8 mouse cellular contexts compared by ENCODE assay signal in the genomic region with DNA sequence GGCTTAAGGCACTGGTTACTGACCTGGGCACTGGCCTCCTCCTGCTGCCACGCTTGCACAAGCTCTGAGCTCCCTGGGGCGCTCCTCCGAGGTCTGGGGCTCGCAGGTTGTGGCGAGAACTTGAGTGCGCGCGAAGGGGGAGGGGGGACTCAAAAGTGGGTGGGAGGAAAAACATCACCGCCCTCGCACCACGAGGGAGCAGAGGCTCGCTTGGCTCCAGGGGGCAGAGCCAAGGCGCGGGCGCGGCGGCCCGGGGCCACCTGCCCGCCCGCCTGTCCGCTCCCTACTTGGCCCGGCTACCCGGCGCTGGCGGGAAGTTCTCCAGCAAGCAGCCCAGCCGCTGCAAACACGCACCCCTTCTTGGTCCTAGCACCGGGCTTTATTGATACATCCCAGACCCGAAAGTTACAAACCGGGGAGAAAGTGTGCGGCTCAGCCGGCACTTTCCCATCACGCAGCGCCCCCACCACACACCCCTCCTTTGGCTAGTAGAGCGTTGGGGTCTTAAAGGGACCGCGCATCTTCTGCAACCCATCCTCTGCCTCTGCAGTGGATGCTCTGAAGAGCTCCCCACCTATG. TPM values are rescaled to one million over a fixed set of nuclear protein-coding genes. Genes with fewer than 3 reads are reported as not detected.
DNase-seq lines count a peak whose midpoint lies in the region; ATAC-seq lines count a peak whose summit lies in the region.

A gene (minus strand): TSS at position 472 of the 579 bp plus-strand sequence.

- H3K36me3 ChIP-seq in forebrain, embryonic 10.5 days (replicated peaks) = no peaks in the 10 kb centered on the region
- H3K36me3 ChIP-seq in hindbrain, embryonic 11.5 days (ENCODE audit: control insufficient read depth, insufficient read depth, low read length) = no peaks in the 10 kb centered on the region
- no peaks in the 10 kb centered on the region for H3K36me3 ChIP-seq in limb, embryonic 10.5 days
- no peaks in the 10 kb centered on the region for H3K36me3 ChIP-seq in midbrain, embryonic 12.5 days

- no peaks in the 10 kb centered on the region for H3K9me3 ChIP-seq in forebrain, embryonic 10.5 days
- H3K9me3 ChIP-seq in hindbrain, embryonic 11.5 days (ENCODE audit: control insufficient read depth, low read length) = no peaks in the 10 kb centered on the region
- no peaks in the 10 kb centered on the region for H3K9me3 ChIP-seq in limb, embryonic 10.5 days (replicated peaks)
- H3K9me3 ChIP-seq in midbrain, embryonic 12.5 days = no peaks in the 10 kb centered on the region

- peak within 1 kb of the TSS; percentile 58 for H3K4me2 ChIP-seq in hindbrain, embryonic 11.5 days (replicated peaks; ENCODE audit: low read depth, low read length)
- H3K4me2 ChIP-seq in midbrain, embryonic 12.5 days (replicated peaks) = peak within 1 kb of the TSS; percentile 57

- no peak for DNase-seq in urinary bladder, adult 2 months (ENCODE audit: low spot score)
- no peak for DNase-seq in urinary bladder, adult 18-20 months (ENCODE audit: low spot score in 2 of 2)
- peak; percentile 17 for DNase-seq in forebrain, embryonic 10.5 days (ENCODE audit: extremely low spot score, low spot score)
- peak; percentile 38 for DNase-seq in hindbrain, embryonic 11.5 days (ENCODE audit: low spot score)
- DNase-seq in limb, embryonic 10.5 days (ENCODE audit: low spot score) = peak; percentile 53
- no peak for DNase-seq in T-cell, adult 2 months (ENCODE audit: low spot score)
- no peak for DNase-seq in cerebellum, adult 11 months

- 11% methylated on average over 37 of the region's 37 CpGs for WGBS in forebrain, embryonic 10.5 days
- WGBS in hindbrain, embryonic 11.5 days = 9% methylated on average over 20 of the region's 37 CpGs
- WGBS in limb, embryonic 10.5 days = 8% methylated on average over 32 of the region's 37 CpGs
- WGBS in midbrain, embryonic 12.5 days = 31% methylated on average over 23 of the region's 37 CpGs

- H3K4me3 ChIP-seq in forebrain, embryonic 10.5 days = peak within 1 kb of the TSS; percentile 59
- peak within 1 kb of the TSS; percentile 43 for H3K4me3 ChIP-seq in hindbrain, embryonic 11.5 days (ENCODE audit: low read depth, low read length)
- peak within 1 kb of the TSS; percentile 55 for H3K4me3 ChIP-seq in limb, embryonic 10.5 days
- H3K4me3 ChIP-seq in midbrain, embryonic 12.5 days = peak within 1 kb of the TSS; percentile 48

- H3K27me3 ChIP-seq in forebrain, embryonic 10.5 days (ENCODE audit: poor library complexity, severe bottlenecking) = peaks cover 91% of the 10 kb centered on the region
- peaks cover 3% of the 10 kb centered on the region; the same call in 1 of the 2 replicates for H3K27me3 ChIP-seq in hindbrain, embryonic 11.5 days (ENCODE audit: control insufficient read depth, insufficient read depth, low read length)
- peaks cover 90% of the 10 kb centered on the region for H3K27me3 ChIP-seq in limb, embryonic 10.5 days (ENCODE audit: low read depth, poor library complexity, severe bottlenecking)
- H3K27me3 ChIP-seq in midbrain, embryonic 12.5 days = peaks cover 43% of the 10 kb centered on the region

- ATAC-seq in hindbrain, embryonic 11.5 days (ENCODE audit: low FRiP score) = peak; percentile 76
- ATAC-seq in midbrain, embryonic 12.5 days (ENCODE audit: low FRiP score, low read depth) = peak; percentile 79

- peak within 1 kb of the TSS; percentile 75 for H3K27ac ChIP-seq in forebrain, embryonic 10.5 days
- H3K27ac ChIP-seq in hindbrain, embryonic 11.5 days (ENCODE audit: low read depth, low read length) = no peak within 1 kb of the TSS
- peak within 1 kb of the TSS; percentile 75 for H3K27ac ChIP-seq in limb, embryonic 10.5 days
- no peak within 1 kb of the TSS for H3K27ac ChIP-seq in midbrain, embryonic 12.5 days (replicated peaks)

- H3K4me1 ChIP-seq in forebrain, embryonic 10.5 days = peaks cover 4% of the 10 kb centered on the region; the same call in 1 of the 2 replicates
- no peaks in the 10 kb centered on the region for H3K4me1 ChIP-seq in hindbrain, embryonic 11.5 days (replicated peaks; ENCODE audit: control insufficient read depth, insufficient read depth, low read length)
- no peaks in the 10 kb centered on the region for H3K4me1 ChIP-seq in limb, embryonic 10.5 days
- no peaks in the 10 kb centered on the region for H3K4me1 ChIP-seq in midbrain, embryonic 12.5 days

- peak within 1 kb of the TSS; percentile 34 for H3K9ac ChIP-seq in hindbrain, embryonic 11.5 days (ENCODE audit: low read depth, low read length)
- peak within 1 kb of the TSS; percentile 41; the same call in 1 of the 2 replicates for H3K9ac ChIP-seq in midbrain, embryonic 12.5 days (replicated peaks)

RNA-seq across cellular contexts. Expression of the gene that starts here (rescaled TPM):
- polyA plus RNA-seq in urinary bladder, adult 2 months (2012; rRNA removed) = 26.3 and 38.6 TPM in 2 replicates
- 5.5 and 5.6 TPM in 2 replicates for polyA plus RNA-seq in forebrain, embryonic 10.5 days (2016; fragmentation: Nextera tagmentation; extraction: Ambion mirVana)
- polyA plus RNA-seq in hindbrain, embryonic 11.5 days (2014; fragmentation: Nextera tagmentation; extraction: Ambion mirVana) = 9.2 and 10.7 TPM in 2 replicates
- polyA plus RNA-seq in limb, embryonic 10.5 days (2016; fragmentation: Nextera tagmentation; extraction: Ambion mirVana) = 9.5 and 14.3 TPM in 2 replicates
- polyA plus RNA-seq in midbrain, embryonic 12.5 days (2016; fragmentation: Nextera tagmentation; extraction: Ambion mirVana) = 6.1 and 6.9 TPM in 2 replicates

Comparison
In these comparisons a context has a peak if more than half of its experiments do, and no peak if none do; other contexts are left out.
1. DNase-seq: peak in forebrain, embryonic 10.5 days (single experiment), hindbrain, embryonic 11.5 days (single experiment) and limb, embryonic 10.5 days (single experiment); none in urinary bladder, adult 2 months (single experiment), urinary bladder, adult 18-20 months (0 of 2), T-cell, adult 2 months (single experiment) and cerebellum, adult 11 months (single experiment).
2. H3K27ac ChIP-seq: peak in forebrain, embryonic 10.5 days (single experiment) and limb, embryonic 10.5 days (single experiment); none in hindbrain, embryonic 11.5 days (single experiment) and midbrain, embryonic 12.5 days (single experiment).
3. Peak in every context shown above with its lines, with median percentiles within 50 percentile points of each other: H3K4me3 ChIP-seq.